Mouse (Mus musculus): ENCODE results near the gene Mynn.
A peak's percentile ranks its signal among the peaks of the same experiment; 100 is the strongest.
"Not testable (repeated sequence)": the region's sequence is repeated elsewhere in the genome, so short reads cannot be mapped to it uniquely, and the experiment has no call there.

The Mynn gene

GRCm38 (mm10) chr3:30602065-30602739 is at the start of gene Mynn:
Mynn (plus strand) TSS chr3:30602065.
- peak; percentile 96 for DNase-seq (ENCODE audit: low spot score)

- no peak for DNase-seq (ENCODE audit: low spot score)
These were observed 48.1 kb upstream of the Mynn start for GRCm38 (mm10) chr3:30553741-30554140.

GRCm38 (mm10) chr3:30560677-30561314 is 41.1 kb upstream of the Mynn start:
- DNase-seq (ENCODE audit: low spot score) = no peak

- not testable (repeated sequence) for DNase-seq (ENCODE audit: low spot score)
These were observed 35.5 kb upstream of the Mynn start for GRCm38 (mm10) chr3:30566333-30566732.

- DNase-seq (ENCODE audit: low spot score) = no peak
These were observed 28.3 kb upstream of the Mynn start for GRCm38 (mm10) chr3:30573549-30573948.

- DNase-seq (ENCODE audit: low spot score) = no peak
These were observed 13.0 kb upstream of the Mynn start for GRCm38 (mm10) chr3:30588865-30589264.

- DNase-seq (ENCODE audit: low spot score) = peak; percentile 28
These were observed 9.4 kb upstream of the Mynn start for GRCm38 (mm10) chr3:30592418-30592853.

GRCm38 (mm10) chr3:30593719-30594485 is 8.0 kb upstream of the Mynn start:
- peak; percentile 29 for DNase-seq (ENCODE audit: low spot score)

- DNase-seq (ENCODE audit: low spot score) = peak; percentile 11
These were observed 6.6 kb upstream of the Mynn start for GRCm38 (mm10) chr3:30595111-30595832.

GRCm38 (mm10) chr3:30597271-30597670 is 4.6 kb upstream of the Mynn start:
- DNase-seq (ENCODE audit: low spot score) = no peak

- peak; percentile 58 for DNase-seq (ENCODE audit: low spot score)
These were observed 1.9 kb upstream of the Mynn start, which contains the start of gene Actrt3 for GRCm38 (mm10) chr3:30599711-30600545. Actrt3 (minus strand) TSS chr3:30599939.

GRCm38 (mm10) chr3:30600717-30601116 is 1.1 kb upstream of the Mynn start:
- peak; percentile 53 for DNase-seq (ENCODE audit: low spot score)

GRCm38 (mm10) chr3:30601175-30601574 is 690 bp upstream of the Mynn start:
- peak; percentile 86 for DNase-seq (ENCODE audit: low spot score)

GRCm38 (mm10) chr3:30601610-30602064 is 228 bp upstream of the Mynn start:
- DNase-seq (ENCODE audit: low spot score) = no peak

GRCm38 (mm10) chr3:30602740-30603098 is 854 bp downstream of the Mynn start:
- peak; percentile 79 for DNase-seq (ENCODE audit: low spot score)

GRCm38 (mm10) chr3:30603256-30603655 is 1.4 kb downstream of the Mynn start:
- no peak for DNase-seq (ENCODE audit: low spot score)

- DNase-seq (ENCODE audit: low spot score) = no peak
These were observed 7.1 kb downstream of the Mynn start for GRCm38 (mm10) chr3:30608999-30609398.

- DNase-seq (ENCODE audit: low spot score) = peak; percentile 77
These were observed 9.1 kb downstream of the Mynn start for GRCm38 (mm10) chr3:30610930-30611329.

- DNase-seq (ENCODE audit: low spot score) = no peak
These were observed 18.3 kb downstream of the Mynn start for GRCm38 (mm10) chr3:30620132-30620531.

GRCm38 (mm10) chr3:30633681-30634080 is 31.8 kb downstream of the Mynn start:
- DNase-seq (ENCODE audit: low spot score) = no peak

GRCm38 (mm10) chr3:30635629-30636028 is 33.8 kb downstream of the Mynn start:
- DNase-seq (ENCODE audit: low spot score) = no peak
